Mouse (Mus musculus): ENCODE results near the gene Eif4e.

- TF ChIP-seq EP300 (IDR thresholded peaks at IDR 0.05; ENCODE audit: low read depth) = no peak
- no peak for TF ChIP-seq CTCF (IDR thresholded peaks at IDR 0.05; ENCODE audit: low read depth)
Observed at GRCm38 (mm10) chr3:138587137-138587536, 61.2 kb downstream of the Eif4e start.
